Mouse (Mus musculus) ovary, adult 10 weeks (tissue): ENCODE data around the gene Slc4a3. TPM values are rescaled to one million over a fixed set of nuclear protein-coding genes. Genes with fewer than 3 reads are reported as not detected.

Experiments used
- polyA plus RNA-seq: library from polyadenylated mRNA; stranded (reverse); fragments of 350-450 nt; fragmentation: Illumina TruSeq; extraction: RNeasy Lipid Tissue Mini Kit (QIAGEN cat#74804); gene quantifications from one replicate; pipeline ENCODE4 v1.2.3, GENCODE M21; 2014

Gene Slc4a3
- polyA plus RNA-seq: 0.31 TPM

DNA sequence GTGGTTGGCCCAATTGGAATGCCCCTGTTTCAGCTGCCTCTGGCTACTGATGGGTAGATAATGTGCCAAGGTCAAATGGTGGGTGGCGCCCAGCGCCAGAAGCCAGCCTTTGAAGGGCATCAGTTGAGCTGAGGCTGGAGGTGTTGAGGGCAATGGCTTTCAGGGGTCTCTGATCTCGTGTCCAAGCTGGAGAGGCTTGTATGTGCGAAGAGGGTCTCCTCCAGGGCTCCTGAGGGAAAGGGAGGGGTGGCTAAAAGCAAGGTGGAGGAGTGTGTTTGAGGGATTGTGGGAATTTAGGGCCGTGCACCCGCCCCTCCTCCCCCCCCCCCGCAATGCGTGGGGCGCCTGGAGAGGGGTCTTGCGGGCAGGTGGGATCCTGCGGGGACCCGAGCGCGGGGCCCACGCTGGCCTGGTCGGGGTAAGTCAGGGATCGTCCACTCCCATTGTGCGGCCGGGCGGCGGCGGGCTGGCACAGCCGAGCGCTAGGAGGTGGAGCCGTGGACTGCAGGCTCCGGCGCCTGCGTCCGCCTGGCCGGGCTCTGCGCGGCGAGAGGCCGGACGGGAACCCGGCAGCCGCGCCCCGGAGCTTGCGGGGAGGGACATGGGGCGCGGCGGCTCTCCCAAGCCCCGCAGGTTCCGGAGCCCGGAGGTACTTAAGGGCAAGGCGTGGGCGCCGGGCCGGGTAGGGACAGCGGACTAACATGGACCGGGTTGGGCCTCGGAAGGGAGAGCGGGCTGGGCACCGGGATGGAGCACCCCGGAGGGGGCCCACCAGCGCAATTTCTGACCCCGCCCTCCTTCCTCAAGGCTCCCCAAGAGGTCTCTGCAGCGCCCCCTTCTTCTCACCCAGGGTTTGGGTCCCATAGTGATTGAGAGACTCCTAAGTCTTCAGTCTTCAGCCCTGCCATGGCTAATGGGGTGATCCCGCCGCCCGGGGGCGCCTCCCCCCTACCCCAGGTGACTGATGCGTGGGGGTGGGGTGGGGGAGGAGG lies at the start of gene Slc4a3:
Slc4a3 (plus strand) TSS at position 302 of the 992 bp plus-strand sequence.

DNA sequence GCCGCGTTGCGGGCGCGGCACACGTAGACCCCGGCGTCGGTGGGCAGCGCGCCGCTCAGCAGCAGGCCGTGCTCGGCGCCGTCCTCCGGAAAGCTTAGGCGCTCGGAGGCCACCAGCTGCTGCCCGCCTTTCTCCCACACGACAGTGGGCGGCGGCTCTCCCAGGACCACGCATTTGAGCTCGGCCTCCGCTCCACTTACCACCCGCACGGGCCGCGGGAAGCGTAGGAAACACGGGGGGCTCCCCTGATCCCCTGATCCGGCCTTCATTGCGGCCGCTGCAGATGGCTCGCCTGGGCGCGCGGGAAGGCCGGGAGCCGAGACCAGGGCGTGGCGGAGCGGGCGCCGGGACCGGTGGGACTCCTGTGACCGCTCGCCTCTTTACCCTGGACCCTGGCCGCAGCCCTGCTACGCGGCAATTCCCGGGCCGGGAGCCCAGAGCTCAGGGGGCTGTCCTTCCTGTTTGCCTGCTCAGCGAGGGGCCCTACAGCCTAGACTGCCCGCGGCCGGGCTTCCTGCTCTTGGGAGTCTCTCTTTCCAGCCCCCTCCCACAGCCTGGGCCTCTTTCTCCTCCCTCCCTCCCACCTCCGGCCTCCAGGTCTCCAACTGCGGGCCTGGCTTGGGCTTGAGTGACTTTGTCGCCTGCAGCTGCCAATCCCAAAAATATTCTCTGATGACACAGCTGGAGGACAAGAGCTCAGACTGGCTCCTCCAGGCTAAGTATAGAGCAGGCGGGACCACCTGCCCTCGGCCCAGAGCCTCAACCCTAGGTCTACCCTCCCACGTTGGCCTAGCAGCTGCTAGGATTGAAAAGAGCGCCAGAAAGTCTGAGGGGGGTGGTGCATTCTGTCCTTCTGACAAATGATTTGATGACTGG lies 39.9 kb upstream of the Slc4a3 start, which contains the start of gene Obsl1:
Obsl1 (minus strand) TSS at position 497 of the 876 bp plus-strand sequence.

DNA sequence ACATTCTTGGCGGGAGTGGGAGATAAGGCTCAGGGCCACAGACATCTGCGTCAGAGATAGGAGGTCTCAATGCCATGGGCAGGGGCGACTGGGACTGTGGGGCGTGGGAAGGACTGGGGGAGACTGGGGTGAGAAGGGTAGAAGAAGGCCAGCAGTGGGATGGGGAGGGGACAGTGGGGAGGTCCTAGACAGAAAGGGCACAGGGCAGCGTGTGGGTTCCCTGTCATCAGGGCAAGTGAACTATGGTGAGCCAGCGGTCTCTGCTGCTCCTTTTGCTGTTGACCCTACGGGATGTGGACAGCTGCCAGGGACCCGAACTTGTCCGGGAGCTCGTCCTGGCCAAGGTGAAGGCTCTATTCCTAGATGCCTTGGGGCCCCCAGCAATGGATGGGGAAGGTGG lies 39.1 kb upstream of the Slc4a3 start, which contains the start of gene Inha:
Inha (plus strand) TSS at position 72 of the 400 bp plus-strand sequence.

DNA sequence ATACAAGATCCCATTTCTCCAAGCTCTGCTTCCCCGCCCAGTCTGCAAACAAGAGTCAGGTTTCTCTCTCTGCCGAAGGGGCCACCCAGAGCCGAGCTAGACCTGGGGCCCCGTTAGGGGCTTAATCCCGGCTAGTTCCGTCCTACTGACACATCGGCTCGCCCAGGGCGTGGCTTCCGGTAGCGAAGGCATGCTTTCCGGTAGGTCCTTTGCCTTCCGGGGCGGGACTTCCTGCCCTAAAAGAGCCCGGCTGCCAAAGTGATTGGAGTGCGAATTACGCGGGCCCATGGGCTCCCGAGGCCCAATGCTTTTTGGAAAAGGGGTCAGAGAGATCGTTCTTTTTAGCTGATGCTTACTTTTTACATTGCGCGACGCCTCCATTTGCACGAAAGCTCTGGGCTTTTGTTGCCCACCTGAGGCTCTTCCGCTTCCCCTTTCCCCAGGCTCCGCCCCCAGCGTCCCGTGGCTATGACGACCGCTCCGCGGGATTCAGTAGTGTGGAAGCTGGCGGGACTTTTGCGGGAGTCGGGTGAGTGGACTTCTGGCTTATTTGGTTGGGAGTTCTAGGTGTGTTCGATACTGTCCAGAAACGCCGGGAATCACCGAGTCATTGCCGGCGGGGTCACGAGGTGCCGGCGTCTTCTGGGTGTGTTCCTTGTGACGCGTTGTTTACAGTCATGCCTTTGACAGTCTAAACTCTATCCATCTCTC lies 24.6 kb upstream of the Slc4a3 start, which contains the start of gene Stk11ip:
Stk11ip (plus strand) TSS at position 209 of the 711 bp plus-strand sequence.

Other genes starting within 250 kb of the Slc4a3 start
- gene Dnpep, start 228.3 kb upstream of the Slc4a3 start, polyA plus RNA-seq: 3.9 TPM
- gene Des, start 185.9 kb upstream of the Slc4a3 start, polyA plus RNA-seq: 2.7 TPM
- gene Speg, start 171.0 kb upstream of the Slc4a3 start, polyA plus RNA-seq: 3.6 TPM
- gene Gmppa, start 110.3 kb upstream of the Slc4a3 start, polyA plus RNA-seq: 5.9 TPM
- gene Asic4, start 95.8 kb upstream of the Slc4a3 start, polyA plus RNA-seq: not detected
- gene Chpf, start 67.0 kb upstream of the Slc4a3 start, polyA plus RNA-seq: 0.77 TPM
- not detected for gene Tmem198, start 66.7 kb upstream of the Slc4a3 start, polyA plus RNA-seq
- gene Obsl1, start 39.8 kb upstream of the Slc4a3 start, polyA plus RNA-seq: 5.4 TPM
- 170 TPM for gene Inha, start 39.2 kb upstream of the Slc4a3 start, polyA plus RNA-seq
- gene Stk11ip, start 24.7 kb upstream of the Slc4a3 start, polyA plus RNA-seq: 2.5 TPM